Mouse (Mus musculus): ENCODE data around the gene B4galt5.
A peak's percentile ranks its signal among the peaks of the same experiment; 100 is the strongest.

B4galt5 gene

DNA sequence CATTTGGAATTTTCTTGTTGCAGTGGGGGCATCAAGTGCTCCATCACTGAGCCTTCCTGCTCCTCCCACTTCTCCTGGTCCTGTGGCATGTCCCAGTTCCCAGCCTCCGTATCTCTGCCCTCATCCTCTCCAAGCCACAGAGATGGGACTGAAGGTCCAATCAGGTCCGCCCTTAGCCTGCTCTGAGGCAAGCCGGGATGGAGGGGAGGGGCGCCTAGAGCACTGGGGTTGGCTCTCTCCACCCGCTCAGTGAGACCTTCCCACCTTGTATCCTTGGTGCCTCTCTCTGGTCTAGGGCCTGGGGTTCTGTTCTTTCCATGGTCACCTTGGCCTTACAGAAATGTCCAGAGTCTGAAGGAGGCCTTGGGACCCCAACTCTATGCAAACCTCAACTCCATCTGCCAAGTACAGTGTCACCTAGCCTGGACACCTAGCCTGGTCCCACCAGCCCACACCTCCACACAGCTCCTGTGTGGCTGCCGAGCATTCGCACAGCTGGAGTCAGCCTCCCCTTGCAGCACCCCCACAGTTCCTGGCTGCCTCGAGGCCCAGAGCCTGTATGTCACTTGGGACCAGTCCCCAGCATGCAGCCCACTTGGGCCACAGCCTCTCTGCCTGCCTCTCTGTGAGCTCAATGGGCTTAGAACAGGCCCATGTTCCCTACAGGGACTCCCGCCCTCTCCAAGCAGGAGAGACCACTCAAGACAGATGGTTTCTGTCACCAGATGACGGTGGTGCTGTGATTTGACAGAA is 74.1 kb downstream of the B4galt5 start:
- peak; percentile 1 for DNase-seq

- peak; percentile 2 for DNase-seq
Observed at GRCm38 (mm10) chr2:167273206-167273740, 75.7 kb downstream of the B4galt5 start.

GRCm38 (mm10) chr2:167272706-167273105 is 76.3 kb downstream of the B4galt5 start:
- no peak for DNase-seq

DNA sequence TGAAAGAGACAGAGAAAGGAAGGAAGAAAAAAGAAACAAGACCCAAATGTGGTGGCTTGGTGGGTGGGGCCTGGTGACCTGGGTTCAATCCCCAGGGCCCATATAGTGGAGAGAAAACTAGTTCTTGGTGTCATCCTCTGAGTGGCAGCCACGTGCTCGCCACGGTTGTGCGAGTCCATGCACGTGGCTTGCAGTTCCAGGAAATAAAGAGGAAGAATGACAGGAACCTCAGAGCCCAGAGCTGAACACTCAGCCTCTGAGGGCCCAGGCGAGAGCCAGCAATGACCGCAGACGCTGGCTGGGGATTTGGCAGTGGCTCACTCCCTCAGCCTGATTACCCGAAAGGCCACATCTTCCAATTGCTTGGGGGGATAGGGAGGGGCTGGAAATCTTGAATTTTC is 77.9 kb downstream of the B4galt5 start:
- peak; percentile 1 for DNase-seq

DNA sequence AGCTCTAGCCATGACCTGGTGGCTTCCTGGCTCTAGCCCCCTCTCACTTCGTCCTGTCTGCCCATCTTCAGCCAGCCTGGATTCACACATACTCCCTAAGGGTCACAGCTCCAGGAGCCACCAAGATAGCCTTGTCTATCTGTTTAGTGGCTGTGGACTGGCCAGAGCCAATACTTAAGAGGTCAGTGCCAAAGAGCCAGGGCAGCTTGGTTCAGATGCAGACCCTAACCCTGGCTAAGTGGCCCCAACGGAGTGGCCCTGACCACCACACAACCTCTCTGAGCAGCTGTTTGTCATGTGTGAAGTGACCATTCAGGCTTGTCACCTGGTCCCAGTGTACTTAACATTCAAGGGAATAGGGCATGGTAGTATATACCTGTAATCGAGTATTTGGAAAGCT is 78.5 kb downstream of the B4galt5 start:
- peak; percentile 0 for DNase-seq

DNA sequence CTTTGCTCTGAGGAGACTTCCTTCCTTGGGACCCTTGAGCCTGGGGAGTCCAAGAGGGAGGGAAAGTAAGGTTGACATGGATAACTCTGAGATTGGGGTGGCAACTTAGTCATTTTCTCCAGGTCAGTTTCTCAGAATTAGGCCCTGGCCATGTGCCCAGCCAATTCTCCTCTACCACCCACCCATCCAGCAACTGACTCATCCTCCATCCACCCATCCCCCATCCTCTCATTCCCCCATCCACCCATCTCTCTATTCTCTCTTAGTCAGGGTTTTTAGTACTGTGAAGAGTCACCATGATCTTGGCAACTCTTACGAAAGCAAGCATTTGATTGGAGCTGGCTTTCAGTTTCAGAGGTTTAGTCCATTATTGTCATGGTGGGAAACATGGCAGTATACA is 80.3 kb downstream of the B4galt5 start:
- DNase-seq = no peak

DNA sequence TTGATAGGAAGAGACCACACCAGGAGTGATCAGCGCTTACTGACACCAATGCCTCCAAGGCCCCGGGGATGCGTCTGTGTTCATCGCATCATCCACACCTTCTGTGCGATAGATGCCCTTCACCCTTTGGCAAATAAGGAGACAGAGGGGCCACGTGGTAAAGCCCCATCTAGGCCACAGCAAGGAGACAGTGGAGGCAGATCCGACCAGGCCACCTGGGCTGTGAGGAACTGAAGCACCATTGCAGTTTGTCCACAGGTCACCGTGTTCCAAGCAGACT is 80.6 kb downstream of the B4galt5 start:
- peak; percentile 1 for DNase-seq

DNA sequence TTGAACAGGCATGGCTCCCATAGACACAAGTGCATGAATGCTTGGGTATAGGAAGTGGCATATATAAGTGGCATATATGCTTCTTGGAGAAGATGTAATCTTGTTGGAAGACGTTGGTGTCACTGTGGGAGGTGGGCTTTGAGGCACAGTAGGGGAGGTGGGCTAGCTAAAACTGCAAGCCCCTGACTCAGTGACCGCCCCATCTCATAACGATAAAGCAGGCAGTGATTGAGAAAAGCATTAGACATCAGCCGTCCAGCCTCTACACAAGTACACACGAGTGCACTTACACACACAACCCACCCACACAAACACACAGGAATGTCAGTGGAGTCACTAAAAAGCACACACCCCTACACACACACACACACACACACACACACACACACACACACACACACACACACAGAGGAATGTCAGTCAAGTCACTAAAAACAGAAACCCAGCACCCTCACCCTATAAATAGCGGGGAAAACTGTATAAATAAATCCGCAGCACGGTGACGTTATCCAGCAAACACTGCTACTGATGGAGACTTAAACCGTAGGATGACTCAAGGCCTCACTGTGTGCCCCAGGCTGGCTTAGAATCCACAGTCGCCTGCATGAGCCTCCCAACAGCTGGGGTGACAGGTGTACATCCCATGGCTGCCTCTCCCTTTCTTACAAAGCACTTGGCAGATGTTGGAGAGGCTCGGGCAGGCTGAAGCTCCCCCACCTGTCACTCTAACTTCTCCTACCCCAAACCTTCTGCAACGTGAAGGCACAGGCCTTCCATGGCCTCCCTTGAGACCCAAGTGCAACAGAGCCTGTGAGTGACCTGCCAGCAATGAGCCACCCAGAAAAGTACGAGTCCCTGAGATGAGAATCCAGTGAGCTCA is 81.2 kb downstream of the B4galt5 start:
- peak; percentile 0 for DNase-seq

DNA sequence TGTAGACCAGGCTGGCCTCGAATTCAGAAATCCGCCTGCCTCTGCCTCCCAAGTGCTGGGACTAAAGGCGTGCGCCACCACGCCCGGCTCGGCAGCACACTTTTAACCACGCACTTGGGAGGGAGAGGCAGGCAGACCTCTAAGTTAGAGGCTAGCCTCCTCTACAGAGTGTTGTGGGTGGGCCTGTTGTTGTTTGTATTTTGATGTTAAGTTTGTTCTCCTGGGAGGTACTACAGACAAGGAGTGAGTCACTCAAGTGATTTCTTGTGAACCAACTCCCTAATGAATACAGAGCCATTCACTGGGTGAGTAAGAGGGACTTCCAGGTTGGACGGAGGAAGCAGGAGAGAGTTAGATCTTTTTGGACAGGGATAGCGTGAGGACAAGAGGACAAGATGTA is 82.8 kb downstream of the B4galt5 start:
- no peak for DNase-seq

DNA sequence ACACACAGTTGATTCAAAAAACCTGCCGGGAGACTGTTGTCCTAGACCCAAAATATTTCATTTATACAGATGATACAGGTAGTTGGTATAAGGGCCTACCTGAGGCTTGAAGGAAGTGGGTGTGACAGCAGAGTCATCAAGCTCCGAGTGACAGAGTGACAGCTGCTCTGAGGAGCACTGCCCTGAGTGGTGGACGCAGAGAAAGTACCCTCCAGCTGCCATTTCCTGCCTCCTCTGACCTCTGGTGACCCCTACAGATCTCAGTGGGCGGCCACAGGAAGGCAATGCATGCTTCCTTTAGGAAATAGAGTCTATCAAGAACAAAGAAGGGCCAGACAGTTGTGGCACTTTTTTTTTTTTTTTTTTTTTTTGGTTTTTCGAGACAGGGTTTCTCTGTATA is 83.2 kb downstream of the B4galt5 start:
- peak; percentile 1 for DNase-seq

DNA sequence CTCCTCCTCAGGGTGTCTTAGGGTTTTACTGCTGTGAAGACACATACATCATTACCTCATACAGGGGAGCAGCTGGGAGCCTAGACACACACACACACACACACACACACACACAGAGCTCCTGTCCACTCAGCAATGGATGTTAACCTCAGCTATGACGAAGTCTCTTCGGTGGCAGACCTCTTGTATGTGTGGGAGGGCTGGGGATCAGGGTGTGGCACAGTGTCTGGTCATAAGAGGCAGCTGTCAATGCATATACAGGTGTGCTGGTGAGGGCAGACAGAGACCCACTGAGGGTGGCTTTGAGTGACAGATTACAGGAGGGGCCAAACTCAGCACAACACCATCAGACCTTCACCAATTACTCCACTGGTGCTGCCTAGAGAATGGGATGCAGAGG is 84.0 kb downstream of the B4galt5 start:
- DNase-seq = no peak

DNA sequence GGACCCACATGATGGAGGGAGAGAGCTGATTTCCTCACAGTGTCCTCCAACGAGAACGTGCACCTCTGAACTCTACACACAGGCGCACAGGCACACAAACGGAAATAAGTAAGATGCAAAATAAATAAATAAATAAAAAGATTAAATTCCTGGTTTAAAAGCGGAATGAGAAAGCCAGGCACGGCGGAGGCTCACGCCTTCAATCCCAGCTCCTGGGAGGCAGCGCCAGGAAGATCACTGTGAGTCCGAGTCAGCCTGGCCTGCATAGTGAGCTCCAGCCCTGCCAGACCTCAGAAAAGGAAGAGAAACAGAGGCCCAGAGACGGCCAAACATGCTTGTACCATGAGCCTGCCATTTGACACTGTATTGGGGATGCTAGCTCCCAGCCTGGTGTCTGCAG is 85.1 kb downstream of the B4galt5 start:
- DNase-seq = peak; percentile 1

- DNase-seq = no peak
Observed at GRCm38 (mm10) chr2:167263040-167263810, 85.8 kb downstream of the B4galt5 start.

DNA sequence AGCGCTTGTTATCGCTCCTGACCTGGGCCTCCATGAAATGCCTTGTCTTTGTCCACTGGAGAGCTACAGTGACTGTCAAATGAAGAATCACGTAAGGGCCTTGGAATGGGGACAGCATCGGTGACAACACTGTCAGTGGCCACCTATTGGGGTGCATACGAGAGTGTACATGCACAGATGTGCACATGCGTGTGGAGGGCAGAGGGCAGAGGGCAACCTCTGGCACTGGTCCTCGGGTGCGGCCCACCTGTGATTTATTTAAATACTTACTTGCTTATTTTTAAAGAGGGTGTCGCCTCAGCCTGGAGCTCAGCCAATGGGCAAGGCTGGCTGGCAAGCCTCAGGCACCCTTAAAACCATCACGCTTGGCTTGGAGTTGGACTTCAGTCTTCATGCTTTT is 86.5 kb downstream of the B4galt5 start:
- DNase-seq = no peak

GRCm38 (mm10) chr2:167261106-167261505 is 87.9 kb downstream of the B4galt5 start:
- no peak for DNase-seq

DNA sequence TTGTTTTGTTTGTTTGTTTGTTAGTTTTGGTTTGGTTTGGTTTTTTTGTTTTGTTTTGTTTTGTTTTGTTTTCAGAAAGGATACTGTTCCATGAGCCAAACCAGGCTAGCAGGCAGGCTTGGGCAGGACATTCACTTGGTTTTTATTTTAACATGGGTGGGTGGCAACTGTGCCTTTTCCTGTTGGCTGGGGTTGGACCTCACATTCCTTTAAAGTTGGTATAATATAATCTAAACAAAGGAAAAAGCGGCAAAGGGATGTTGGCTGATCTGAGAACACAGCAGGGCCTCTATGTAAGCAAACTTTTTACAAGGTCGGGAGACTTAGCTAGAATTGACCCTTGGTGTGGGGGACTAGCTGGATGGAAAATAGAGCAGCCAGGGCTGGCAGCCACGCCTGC is 91.2 kb downstream of the B4galt5 start:
- DNase-seq = no peak

DNA sequence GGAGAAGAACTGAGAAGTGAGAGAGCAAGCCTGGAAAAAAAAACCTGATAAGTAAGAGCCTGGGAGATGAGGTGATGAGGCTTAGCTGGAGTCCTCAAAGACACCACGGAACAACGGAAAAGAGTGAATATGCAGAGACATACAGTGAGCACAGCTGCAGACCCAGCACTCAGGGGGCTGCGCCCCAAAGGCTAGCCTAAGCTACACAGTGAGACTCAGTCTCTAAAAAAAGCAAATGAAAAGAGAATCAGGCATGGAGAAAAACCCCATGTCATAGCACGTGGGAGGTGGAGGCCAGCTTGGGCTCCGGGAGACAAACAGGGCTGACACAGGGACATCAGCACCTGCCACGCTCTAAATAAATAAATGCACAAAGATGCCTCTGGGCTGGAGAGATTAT is 94.2 kb downstream of the B4galt5 start:
- no peak for DNase-seq

DNA sequence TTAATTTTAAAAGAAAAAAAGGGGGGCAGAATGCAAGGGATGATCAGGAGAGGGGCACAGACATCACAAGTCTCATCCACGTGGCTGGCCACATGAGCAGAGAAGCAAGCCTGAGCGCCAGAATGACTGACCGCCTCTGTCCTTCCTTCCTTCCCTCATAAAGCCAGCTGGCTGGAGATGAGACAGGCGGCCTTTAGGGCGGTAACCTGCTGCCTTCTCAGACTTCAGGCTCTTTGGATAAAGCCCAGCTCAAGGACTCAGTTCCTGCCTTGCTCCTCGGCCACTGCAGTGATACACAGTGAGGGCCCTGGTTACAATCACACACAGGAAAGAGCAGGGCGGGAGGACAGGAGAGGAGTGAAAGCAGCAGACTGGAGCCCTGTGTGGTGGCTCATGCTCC is 94.8 kb downstream of the B4galt5 start:
- no peak for DNase-seq

- DNase-seq = no peak
Observed at GRCm38 (mm10) chr2:167253476-167253875, 95.5 kb downstream of the B4galt5 start.

GRCm38 (mm10) chr2:167252057-167252687 is 96.8 kb downstream of the B4galt5 start:
- DNase-seq = no peak

DNA sequence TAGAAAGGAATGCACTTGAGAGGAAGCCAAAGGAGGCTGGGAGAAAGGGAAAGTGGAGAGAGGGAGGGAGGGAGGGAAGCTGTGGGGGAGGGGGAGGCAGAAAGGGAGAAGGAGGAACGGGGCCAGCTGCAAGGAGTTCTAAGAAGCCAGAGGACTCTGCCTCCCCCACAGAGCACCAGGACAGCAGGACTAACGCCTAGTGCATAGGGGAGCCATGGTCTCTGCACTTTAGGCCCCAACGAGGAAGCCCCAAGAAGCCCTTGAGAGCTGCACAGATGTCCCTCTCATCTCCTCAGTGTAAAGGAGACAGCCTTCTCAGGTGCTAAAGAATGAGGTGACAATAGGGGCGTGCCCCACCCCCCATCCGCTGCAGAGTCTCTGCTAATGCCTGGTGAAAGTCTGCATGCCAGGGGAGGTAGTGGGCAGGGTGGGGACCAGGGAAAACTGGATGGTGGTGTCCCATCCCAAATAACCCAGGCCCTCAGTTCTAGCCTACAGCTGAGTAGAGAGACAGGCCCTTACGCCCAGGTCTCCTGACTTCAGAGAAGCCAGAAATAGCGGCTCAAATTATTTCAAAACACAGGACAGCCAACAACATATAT is 98.1 kb downstream of the B4galt5 start:
- DNase-seq = peak; percentile 16

GRCm38 (mm10) chr2:167250003-167250735 is 98.8 kb downstream of the B4galt5 start:
- no peak for DNase-seq
